ENCODE assay signal across 8 mouse cellular contexts in the genomic region with DNA sequence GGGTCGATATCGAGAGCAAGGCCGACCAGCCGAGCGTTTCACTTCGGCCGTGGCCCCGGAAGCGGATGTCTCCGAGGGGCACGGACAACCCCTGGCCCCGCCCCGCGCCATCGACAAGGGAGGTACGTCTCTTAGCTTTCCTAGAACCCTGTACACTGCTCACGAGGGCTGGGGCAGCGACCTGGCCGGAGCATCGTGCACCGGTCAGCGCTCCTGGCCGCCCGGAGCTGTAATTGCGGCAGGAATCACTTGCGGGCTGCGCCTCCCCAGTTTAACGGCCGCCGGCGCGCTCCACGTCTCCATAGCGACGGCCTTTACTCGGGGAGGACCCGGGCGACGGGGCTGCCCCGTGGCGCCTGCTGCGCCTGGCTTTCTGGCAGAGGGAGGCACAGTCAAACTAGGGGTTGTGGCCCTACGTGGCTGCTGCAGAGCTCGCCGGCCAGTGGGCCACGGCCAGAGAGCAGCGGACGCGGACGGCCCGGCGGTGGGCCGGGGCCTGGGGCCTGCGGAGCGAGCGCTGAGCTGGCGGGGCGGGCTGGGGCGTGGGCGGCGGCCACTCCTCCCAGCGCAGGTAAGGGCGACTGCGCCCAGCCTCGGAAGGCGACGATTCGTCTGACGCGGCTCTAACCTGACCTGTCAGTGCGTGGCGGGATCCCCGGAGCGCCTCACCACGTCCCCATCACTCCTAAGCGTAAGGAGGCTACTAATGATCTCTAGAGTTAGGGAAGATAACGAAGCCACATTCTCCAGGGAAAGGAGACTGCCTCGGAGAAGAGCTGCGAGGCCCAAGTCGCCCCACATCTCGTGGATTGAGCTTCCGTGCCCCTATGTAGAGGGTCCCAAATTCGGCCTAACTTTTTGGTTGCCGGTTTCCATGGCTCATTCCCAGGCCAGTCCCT. TPM values are rescaled to one million over a fixed set of nuclear protein-coding genes. Genes with fewer than 3 reads are reported as not detected.
DNase-seq lines count a peak whose midpoint lies in the region; ATAC-seq lines count a peak whose summit lies in the region.

A gene (plus strand): TSS at position 94 of the 899 bp plus-strand sequence.
A gene (minus strand): TSS at position 366 of the 899 bp plus-strand sequence.

- H3K36me3 ChIP-seq in intestine, embryonic 16.5 days (ENCODE audit: control insufficient read depth, insufficient read depth, low read length) = no peaks in the 10 kb centered on the region

- peak; percentile 95 for ATAC-seq in intestine, embryonic 16.5 days

- peak within 1 kb of the TSS; percentile 70 for H3K4me2 ChIP-seq in intestine, embryonic 16.5 days (ENCODE audit: low read depth, low read length)

- no peaks in the 10 kb centered on the region for H3K9me3 ChIP-seq in intestine, embryonic 16.5 days (ENCODE audit: control insufficient read depth, low read length)

- DNase-seq in adrenal gland, adult 2 months = peak; percentile 94
- DNase-seq in embryo, embryonic 9.5 days (ENCODE audit: extremely low spot score) = peak; percentile 90
- peak; percentile 74 to 89 for DNase-seq in gastrocnemius, postnatal 4 days (ENCODE audit: low spot score in 2 of 2)
- peak; percentile 89 to 92 for DNase-seq in left cerebral cortex, postnatal 25 days (ENCODE audit: low spot score in 2 of 2)
- peak; percentile 77 for DNase-seq in mesoderm, embryonic 11.5 days (ENCODE audit: low read depth, low spot score)
- DNase-seq in right cerebral cortex, postnatal 25 days = peak; percentile 91
- peak; percentile 87 to 88 for DNase-seq in urinary bladder, postnatal 36 days (ENCODE audit: low spot score in 2 of 2)

- WGBS in intestine, embryonic 16.5 days = under 1% methylated on average over 84 of the region's 84 CpGs

- peak within 1 kb of the TSS; percentile 97 for H3K9ac ChIP-seq in intestine, embryonic 16.5 days (ENCODE audit: low read depth, low read length)

- peak within 1 kb of the TSS; percentile 94 for H3K27ac ChIP-seq in intestine, embryonic 16.5 days (ENCODE audit: low read length)

- H3K4me3 ChIP-seq in intestine, embryonic 16.5 days (ENCODE audit: low read length) = peak within 1 kb of the TSS; percentile 94

- intact Hi-C loops in left cerebral cortex, postnatal 25 days (cut with DNase I) = loop anchor here (2.0 kb wide), 2 partner anchors 17 to 51 kb away; a partner anchor contains a TSS

- H3K27me3 ChIP-seq in intestine, embryonic 16.5 days (replicated peaks; ENCODE audit: control insufficient read depth, insufficient read depth, low read length) = no peaks in the 10 kb centered on the region

- peaks cover 5% of the 10 kb centered on the region for H3K4me1 ChIP-seq in intestine, embryonic 16.5 days (ENCODE audit: control insufficient read depth, insufficient read depth, low read length)

RNA-seq across cellular contexts. Expression of the first gene that starts in this region (rescaled TPM):
- 10 to 100 TPM; 40.9 to 50.7 TPM for total RNA-seq in adrenal gland, adult 2 months (2021)
- 17.7 and 23.3 TPM in 2 replicates for polyA plus RNA-seq in adrenal gland, adult 2 months (2012; rRNA removed)
- 10 to 100 TPM; 34.1 to 38.6 TPM for total RNA-seq in gastrocnemius, postnatal 4 days (2021)
- polyA plus RNA-seq in intestine, embryonic 16.5 days (2015; fragmentation: Nextera tagmentation; extraction: Ambion mirVana) = 35.5 and 38.7 TPM in 2 replicates
- 10 to 100 TPM; 39.5 to 42.1 TPM for total RNA-seq in left cerebral cortex, postnatal 25 days (2021)

RNA-seq across cellular contexts. Expression of the second gene that starts in this region (rescaled TPM):
- total RNA-seq in adrenal gland, adult 2 months (2021) = 100 to 1,000 TPM; 234 to 254 TPM
- polyA plus RNA-seq in adrenal gland, adult 2 months (2012; rRNA removed) = 60.5 and 69.4 TPM in 2 replicates
- 100 to 1,000 TPM; 167 to 184 TPM for total RNA-seq in gastrocnemius, postnatal 4 days (2021)
- polyA plus RNA-seq in intestine, embryonic 16.5 days (2015; fragmentation: Nextera tagmentation; extraction: Ambion mirVana) = 390 and 392 TPM in 2 replicates
- 100 to 1,000 TPM; 165 to 185 TPM for total RNA-seq in left cerebral cortex, postnatal 25 days (2021)

Comparison
In these comparisons a context has a peak if more than half of its experiments do, and no peak if none do; other contexts are left out.
1. Peak in every context shown above with its lines: DNase-seq, ATAC-seq, H3K4me3 ChIP-seq and H3K27ac ChIP-seq.